Mouse (Mus musculus): ENCODE results near the gene Sirt5. TPM values are rescaled to one million over a fixed set of nuclear protein-coding genes. Genes with fewer than 3 reads are reported as not detected.

Gene Sirt5
- total RNA-seq (2021) (10 to 100 TPM; 53.9 to 58.9 TPM), polyA plus RNA-seq (2012; rRNA removed) (25.7 and 37.5 TPM in 2 replicates)
- long read RNA-seq, transcript Sirt5-211 (9 exons, 1,398 nt) = major isoform, 33 of 42 reads
- long read RNA-seq, partial matches to known transcripts = 2 of 42 reads
- long read RNA-seq, other reads (novel, unspliced or antisense) = 7 of 42 reads

- H3K27me3 ChIP-seq (ENCODE audit: control insufficient read depth, insufficient read depth, low read length) = no peaks in the 10 kb centered on the region
- peak within 1 kb of the TSS; percentile 89 for H3K27ac ChIP-seq
- H3K9ac ChIP-seq (ENCODE audit: low read depth, low read length) = peak within 1 kb of the TSS; percentile 86
- DNase-seq = peak; percentile 92 to 94
- peak within 1 kb of the TSS; percentile 89 for H3K4me3 ChIP-seq
- intact Hi-C loops (cut with DNase I) = no loop called here
- H3K36me3 ChIP-seq (ENCODE audit: control insufficient read depth, insufficient read depth, low read length) = no peaks in the 10 kb centered on the region
- no peak for TF ChIP-seq EP300 (IDR thresholded peaks at IDR 0.05; ENCODE audit: insufficient read depth, low read depth, low read length)
- peak; percentile 63; the same call in 1 of the 2 replicates for TF ChIP-seq POLR2A (IDR thresholded peaks at IDR 0.05; ENCODE audit: insufficient read depth, low read depth, low read length)
- peak; percentile 99 for TF ChIP-seq CTCF (IDR thresholded peaks at IDR 0.05)
- H3K4me1 ChIP-seq (ENCODE audit: control insufficient read depth, insufficient read depth, low read length) = peaks cover 1% of the 10 kb centered on the region
- 15% methylated on average over 42 of the region's 42 CpGs for WGBS
- no peaks in the 10 kb centered on the region for H3K79me2 ChIP-seq (replicated peaks; ENCODE audit: control insufficient read depth, insufficient read depth, low read length)
Observed at GRCm38 (mm10) chr13:43364985-43365824, at the start of gene Sirt5. Gene Sirt5 (plus strand): TSS chr13:43365496.

GRCm38 (mm10) chr13:43317411-43317810 lies 47.9 kb upstream of the Sirt5 start:
- H3K27ac ChIP-seq = no peak overlapping the region; the same call in 1 of the 2 replicates
- 34% methylated on average over 5 of the region's 5 CpGs for WGBS
- no peak overlapping the region for H3K4me3 ChIP-seq
- H3K27me3 ChIP-seq (ENCODE audit: control insufficient read depth, insufficient read depth, low read length) = no peaks in the 10 kb centered on the region
- no peak overlapping the region for H3K9ac ChIP-seq (ENCODE audit: low read depth, low read length)
- intact Hi-C loops (cut with DNase I) = no loop called here
- TF ChIP-seq EP300 (IDR thresholded peaks at IDR 0.05; ENCODE audit: insufficient read depth, low read depth, low read length) = no peak
- peaks cover 2% of the 10 kb centered on the region for H3K4me1 ChIP-seq (ENCODE audit: control insufficient read depth, insufficient read depth, low read length)
- no peaks in the 10 kb centered on the region for H3K36me3 ChIP-seq (ENCODE audit: control insufficient read depth, insufficient read depth, low read length)
- H3K79me2 ChIP-seq (replicated peaks; ENCODE audit: control insufficient read depth, insufficient read depth, low read length) = no peaks in the 10 kb centered on the region
- no peak for DNase-seq

GRCm38 (mm10) chr13:43319396-43319795 lies 45.9 kb upstream of the Sirt5 start:
- Histone ChIP-seq H3K79me2 (replicated peaks; ENCODE audit: control insufficient read depth, insufficient read depth, low read length) (no peaks in the 10 kb centered on the region), H3K9ac (ENCODE audit: low read depth, low read length) (no peak overlapping the region), H3K4me1 (ENCODE audit: control insufficient read depth, insufficient read depth, low read length) (peaks cover 2% of the 10 kb centered on the region), H3K27me3 (ENCODE audit: control insufficient read depth, insufficient read depth, low read length) (no peaks in the 10 kb centered on the region), H3K36me3 (ENCODE audit: control insufficient read depth, insufficient read depth, low read length) (no peaks in the 10 kb centered on the region), H3K27ac (no peak overlapping the region), H3K4me3 (no peak overlapping the region)
- TF ChIP-seq CTCF (IDR thresholded peaks at IDR 0.05) = no peak
- TF ChIP-seq POLR2A (IDR thresholded peaks at IDR 0.05; ENCODE audit: insufficient read depth, low read depth, low read length) = no peak
- no peak for TF ChIP-seq EP300 (IDR thresholded peaks at IDR 0.05; ENCODE audit: insufficient read depth, low read depth, low read length)
- DNase-seq = no peak
- intact Hi-C loops (cut with DNase I) = no loop called here
- WGBS = 54% methylated on average over 3 of the region's 3 CpGs

- no peak overlapping the region for H3K4me3 ChIP-seq
- WGBS = 87% methylated on average over 2 of the region's 2 CpGs
- intact Hi-C loops (cut with DNase I) = loop anchor here (1.0 to 2.0 kb wide), 2 partner anchors 121 to 138 kb away; no protein-coding TSS in a partner anchor
- no peaks in the 10 kb centered on the region for H3K27me3 ChIP-seq (ENCODE audit: control insufficient read depth, insufficient read depth, low read length)
- no peaks in the 10 kb centered on the region for H3K79me2 ChIP-seq (replicated peaks; ENCODE audit: control insufficient read depth, insufficient read depth, low read length)
- no peak overlapping the region for H3K27ac ChIP-seq
- DNase-seq = no peak
- peak; percentile 75 for TF ChIP-seq CTCF (IDR thresholded peaks at IDR 0.05)
- TF ChIP-seq EP300 (IDR thresholded peaks at IDR 0.05; ENCODE audit: insufficient read depth, low read depth, low read length) = no peak
- peaks cover 2% of the 10 kb centered on the region for H3K4me1 ChIP-seq (ENCODE audit: control insufficient read depth, insufficient read depth, low read length)
- H3K36me3 ChIP-seq (ENCODE audit: control insufficient read depth, insufficient read depth, low read length) = no peaks in the 10 kb centered on the region
- H3K9ac ChIP-seq (ENCODE audit: low read depth, low read length) = no peak overlapping the region
Observed at GRCm38 (mm10) chr13:43321492-43321891, 43.8 kb upstream of the Sirt5 start.

- no peaks in the 10 kb centered on the region for H3K79me2 ChIP-seq (replicated peaks; ENCODE audit: control insufficient read depth, insufficient read depth, low read length)
- H3K27ac ChIP-seq = no peak overlapping the region
- H3K4me3 ChIP-seq = no peak overlapping the region
- no peaks in the 10 kb centered on the region for H3K36me3 ChIP-seq (ENCODE audit: control insufficient read depth, insufficient read depth, low read length)
- H3K4me1 ChIP-seq (ENCODE audit: control insufficient read depth, insufficient read depth, low read length) = no peaks in the 10 kb centered on the region
- H3K9ac ChIP-seq (ENCODE audit: low read depth, low read length) = no peak overlapping the region
- no peak for DNase-seq
- 73% methylated on average over 1 of the region's 1 CpGs for WGBS
- TF ChIP-seq EP300 (IDR thresholded peaks at IDR 0.05; ENCODE audit: insufficient read depth, low read depth, low read length) (no peak), POLR2A (IDR thresholded peaks at IDR 0.05; ENCODE audit: insufficient read depth, low read depth, low read length) (no peak), CTCF (IDR thresholded peaks at IDR 0.05) (no peak)
- H3K27me3 ChIP-seq (ENCODE audit: control insufficient read depth, insufficient read depth, low read length) = no peaks in the 10 kb centered on the region
- intact Hi-C loops (cut with DNase I) = no loop called here
Observed at GRCm38 (mm10) chr13:43325427-43325826, 39.9 kb upstream of the Sirt5 start.

Measured in heart, adult 2 months (tissue).